Mouse (Mus musculus) mesoderm, embryonic 11.5 days (tissue): ENCODE measurements around the gene Tex26.

Experiments
- DNase-seq: peaks from one replicate; pipeline ENCODE4 v3.0.0-alpha.2; 2012; ENCODE audit warnings: low read depth, low spot score

The Tex26 gene

GRCm38 (mm10) chr5:149488360-149489021 is 49.0 kb downstream of the Tex26 start:
- no peak for DNase-seq

- DNase-seq, result peak; percentile 71
Measured at GRCm38 (mm10) chr5:149489136-149489535, 49.7 kb downstream of the Tex26 start.

GRCm38 (mm10) chr5:149490275-149490674 is 50.8 kb downstream of the Tex26 start:
- DNase-seq, result no peak

GRCm38 (mm10) chr5:149495655-149496054 is 56.2 kb downstream of the Tex26 start:
- DNase-seq, result no peak

GRCm38 (mm10) chr5:149496401-149497066 is 57.1 kb downstream of the Tex26 start:
- DNase-seq, result no peak

- DNase-seq, result no peak
Measured at GRCm38 (mm10) chr5:149499936-149500335, 60.5 kb downstream of the Tex26 start.

GRCm38 (mm10) chr5:149503423-149504175 is 64.1 kb downstream of the Tex26 start:
- no peak for DNase-seq

- DNase-seq, result no peak
Measured at GRCm38 (mm10) chr5:149504985-149505384, 65.5 kb downstream of the Tex26 start.

GRCm38 (mm10) chr5:149506033-149506432 is 66.6 kb downstream of the Tex26 start:
- DNase-seq, result no peak

- DNase-seq, result no peak
Measured at GRCm38 (mm10) chr5:149508094-149509029, 68.9 kb downstream of the Tex26 start.

- DNase-seq, result no peak
Measured at GRCm38 (mm10) chr5:149510323-149510722, 70.9 kb downstream of the Tex26 start.

GRCm38 (mm10) chr5:149512695-149513094 is 73.2 kb downstream of the Tex26 start:
- no peak for DNase-seq

GRCm38 (mm10) chr5:149513438-149514086 is 74.1 kb downstream of the Tex26 start:
- DNase-seq, result no peak

GRCm38 (mm10) chr5:149514087-149514671 is 74.7 kb downstream of the Tex26 start:
- peak; percentile 81 for DNase-seq

GRCm38 (mm10) chr5:149514890-149515289 is 75.4 kb downstream of the Tex26 start:
- no peak for DNase-seq

GRCm38 (mm10) chr5:149517116-149517515 is 77.7 kb downstream of the Tex26 start:
- no peak for DNase-seq
